Comparison of ENCODE assay signal across 8 mouse cellular contexts in genomic region chr3:107754632-107755031, GRCm38 (mm10). TPM values are rescaled to one million over a fixed set of nuclear protein-coding genes. Genes with fewer than 3 reads are reported as not detected.
A peak's percentile ranks its signal among the peaks of the same experiment; 100 is the strongest.
DNase-seq lines count a peak whose midpoint lies in the region; ATAC-seq lines count a peak whose summit lies in the region.

No protein-coding gene starts in this region.

- intact Hi-C loops in gastrocnemius, postnatal 14 days (cut with DNase I; ENCODE audit: low total_unique reads): loop anchor here (2.0 to 10.0 kb wide), 3 partner anchors 54 to 130 kb away; no protein-coding TSS in a partner anchor

- peak; percentile 71 for ATAC-seq in inflammation-experienced regulatory T-cells, adult 6 months
- peak; percentile 63 for ATAC-seq in megakaryocyte-erythroid progenitor cell, adult 5-6 weeks (replicated peaks; ENCODE audit: low FRiP score, low TSS enrichment, poor library complexity, severe bottlenecking)

- peak; percentile 75 for DNase-seq in gastrocnemius, adult 18-20 months (ENCODE audit: low spot score)
- DNase-seq in gastrocnemius, postnatal 14 days: no peak
- DNase-seq in right cerebral cortex, adult 2 months (ENCODE audit: low spot score in 2 of 2): peak; percentile 67 to 73
- DNase-seq in right cerebral cortex, postnatal 14 days: no peak
- DNase-seq in c-Kit-positive CD71-positive TER-119-positive erythroid progenitor cells, embryonic 14.5 days (ENCODE audit: low spot score): peak; percentile 41
- no peak for DNase-seq in Muller cell, postnatal 12 days (ENCODE audit: inconsistent ontology term)

RNA-seq across cellular contexts. Expression of gene Csf1, which starts 5.6 kb away (rescaled TPM):
- total RNA-seq in gastrocnemius, adult 18-20 months (2021): 1 to 10 TPM; 6.6 to 8.4 TPM
- total RNA-seq in gastrocnemius, postnatal 14 days (2021): 10 to 100 TPM in 1 of 2 experiments, 1 to 10 TPM in 1; 7.9 to 10.9 TPM
- 10 to 100 TPM; 15.5 to 53.7 (median 20.5) TPM for polyA plus RNA-seq in inflammation-experienced regulatory T-cells, adult 6 months (2017; shearing (Covaris generic))
- 0.35 TPM in 1 of 2 replicates, not detected in the other for total RNA-seq in megakaryocyte-erythroid progenitor cell, adult 5-6 weeks (2014; fragmentation: Nextera tagmentation)
- total RNA-seq in megakaryocyte-erythroid progenitor cell, adult 5-6 weeks (2017): 0.50 TPM in 1 of 2 replicates, not detected in the other

RNA-seq across cellular contexts. Expression of gene Ahcyl1, which starts 58.3 kb away (rescaled TPM):
- 10 to 100 TPM; 25.0 to 30.9 TPM for total RNA-seq in gastrocnemius, adult 18-20 months (2021)
- total RNA-seq in gastrocnemius, postnatal 14 days (2021): 10 to 100 TPM; 37.5 to 38.9 TPM
- polyA plus RNA-seq in inflammation-experienced regulatory T-cells, adult 6 months (2017; shearing (Covaris generic)): 10 to 100 TPM; 17.5 to 22.8 (median 19.6) TPM
- 58.1 and 88.6 TPM in 2 replicates for total RNA-seq in megakaryocyte-erythroid progenitor cell, adult 5-6 weeks (2014; fragmentation: Nextera tagmentation)
- 52.7 and 62.7 TPM in 2 replicates for total RNA-seq in megakaryocyte-erythroid progenitor cell, adult 5-6 weeks (2017)

Comparison
In these comparisons a context has a peak if more than half of its experiments do, and no peak if none do; other contexts are left out.
1. DNase-seq: peak in gastrocnemius, adult 18-20 months (single experiment), right cerebral cortex, adult 2 months (2 of 2) and c-Kit-positive CD71-positive TER-119-positive erythroid progenitor cells, embryonic 14.5 days (single experiment); none in gastrocnemius, postnatal 14 days (single experiment), right cerebral cortex, postnatal 14 days (single experiment) and Muller cell, postnatal 12 days (single experiment).
2. RNA of gene Csf1, which starts 5.6 kb away (total RNA-seq): 7.9 to 10.9 TPM in gastrocnemius, postnatal 14 days and 6.6 to 8.4 TPM in gastrocnemius, adult 18-20 months; 0.35 to 0.50 TPM in megakaryocyte-erythroid progenitor cell, adult 5-6 weeks; every median in the first group is over 4 times any median in the second.